Mouse (Mus musculus) urinary bladder, adult 18-20 months (tissue): ENCODE results near the gene Csrnp1.

Source experiments
- DNase-seq, 2 experiments: peaks; one replicate each; pipeline ENCODE4 v3.0.0; 2022; ENCODE audit warnings: low spot score in 2 of 2, mixed read lengths in 2 of 2

Csrnp1 gene

DNA sequence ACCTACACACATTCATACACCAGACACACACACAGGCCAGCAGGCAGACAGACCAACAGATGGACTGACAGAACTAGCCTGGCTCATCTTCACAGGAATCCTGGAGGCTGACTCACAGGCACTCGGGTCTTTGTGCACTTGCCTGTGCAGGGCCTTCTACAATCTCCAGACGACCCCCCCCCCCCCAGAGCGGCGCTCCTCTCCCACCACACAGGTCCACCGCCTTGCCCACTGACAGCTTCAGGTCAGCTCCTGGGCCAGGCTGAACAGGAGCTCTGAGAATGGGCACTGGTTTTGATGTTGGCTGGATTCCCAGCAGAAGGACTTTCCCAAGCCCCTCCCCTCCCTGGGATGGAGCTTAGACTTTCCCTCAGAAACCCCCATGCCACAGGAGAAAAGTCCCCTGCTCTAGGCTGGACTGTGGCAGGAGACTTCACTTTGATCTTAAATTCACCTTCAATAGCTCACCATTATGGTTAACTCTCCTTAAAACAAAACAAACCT, 6.8 kb downstream of the Csrnp1 start:
- no peak for DNase-seq

DNA sequence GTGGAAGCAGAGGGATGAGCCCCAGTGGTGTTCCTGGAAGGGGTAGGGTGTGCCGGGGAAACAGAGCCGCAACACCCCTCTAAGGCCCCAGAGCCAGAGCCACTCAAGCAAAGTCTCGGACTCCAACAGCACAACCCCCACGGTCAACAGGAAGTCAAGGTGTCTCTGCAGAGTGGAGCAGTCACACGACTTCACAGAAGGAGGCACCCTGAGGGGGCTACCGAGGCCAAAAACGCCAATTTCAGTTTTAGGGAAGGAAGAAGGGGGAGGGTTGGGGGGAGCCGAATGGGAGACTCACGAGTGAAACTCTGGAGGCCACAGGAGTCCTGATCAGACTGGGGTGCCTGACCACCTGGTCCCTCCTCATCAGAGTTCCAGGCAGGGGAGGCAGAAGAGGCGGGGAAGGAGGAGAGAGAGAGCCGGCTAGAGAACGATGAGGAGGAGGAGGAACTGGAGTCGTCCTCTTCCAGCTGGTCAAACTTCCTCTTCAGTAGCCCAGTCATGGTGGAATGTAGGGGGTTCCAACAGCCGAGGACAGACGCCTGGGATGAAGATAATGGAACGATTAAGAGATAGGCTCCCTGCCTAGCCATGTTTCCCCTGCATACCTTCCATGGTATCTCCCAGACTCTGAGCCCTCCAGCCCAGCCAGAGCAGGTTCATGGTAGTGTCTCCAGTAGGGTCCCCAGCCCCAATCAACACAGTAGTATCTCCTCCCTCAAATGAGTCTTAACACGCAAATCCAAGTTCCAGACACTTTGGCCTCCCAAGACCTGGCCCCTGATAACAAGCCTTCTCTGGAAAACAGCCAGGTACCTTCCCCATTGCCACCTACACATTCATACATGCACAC, 7.5 kb downstream of the Csrnp1 start:
- no peak for DNase-seq

DNA sequence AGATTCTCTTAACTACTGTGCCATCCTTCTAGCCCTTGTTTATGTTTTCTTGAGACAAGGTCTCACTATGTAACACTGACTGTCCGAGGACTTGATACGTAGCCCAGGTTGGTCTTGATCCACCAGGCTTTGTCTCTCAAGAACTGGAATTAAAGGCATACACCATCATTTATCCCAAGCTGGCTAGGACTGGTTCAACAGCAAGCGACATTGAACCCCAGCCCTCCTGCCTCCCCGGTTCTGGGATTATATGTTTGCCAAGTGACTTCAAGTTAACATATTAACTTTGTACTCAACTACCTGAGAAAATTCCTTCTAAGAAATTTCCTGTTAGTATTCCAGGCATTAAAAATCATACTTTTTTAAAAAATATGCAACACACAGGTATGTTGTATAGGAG, 9.2 kb downstream of the Csrnp1 start:
- DNase-seq: no peak

DNA sequence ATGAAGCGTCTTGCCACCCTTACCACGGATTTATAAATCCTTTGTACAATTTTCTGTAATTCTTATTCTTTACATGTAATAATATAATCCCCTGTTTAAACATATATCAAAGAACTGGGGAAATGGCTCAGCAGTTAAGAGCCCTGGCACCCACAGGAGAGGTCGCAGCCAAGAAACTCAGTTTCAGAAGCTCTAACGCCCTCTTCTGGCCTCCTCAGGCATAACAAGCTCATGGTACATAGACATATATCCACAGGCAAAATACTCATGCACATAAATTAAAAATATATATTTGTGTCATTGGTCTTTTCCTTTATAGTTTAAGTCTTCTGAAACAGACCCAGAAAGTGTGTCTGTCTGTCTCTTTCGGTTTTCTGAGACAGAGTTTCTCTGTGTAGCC, 9.8 kb downstream of the Csrnp1 start:
- no peak for DNase-seq

DNA sequence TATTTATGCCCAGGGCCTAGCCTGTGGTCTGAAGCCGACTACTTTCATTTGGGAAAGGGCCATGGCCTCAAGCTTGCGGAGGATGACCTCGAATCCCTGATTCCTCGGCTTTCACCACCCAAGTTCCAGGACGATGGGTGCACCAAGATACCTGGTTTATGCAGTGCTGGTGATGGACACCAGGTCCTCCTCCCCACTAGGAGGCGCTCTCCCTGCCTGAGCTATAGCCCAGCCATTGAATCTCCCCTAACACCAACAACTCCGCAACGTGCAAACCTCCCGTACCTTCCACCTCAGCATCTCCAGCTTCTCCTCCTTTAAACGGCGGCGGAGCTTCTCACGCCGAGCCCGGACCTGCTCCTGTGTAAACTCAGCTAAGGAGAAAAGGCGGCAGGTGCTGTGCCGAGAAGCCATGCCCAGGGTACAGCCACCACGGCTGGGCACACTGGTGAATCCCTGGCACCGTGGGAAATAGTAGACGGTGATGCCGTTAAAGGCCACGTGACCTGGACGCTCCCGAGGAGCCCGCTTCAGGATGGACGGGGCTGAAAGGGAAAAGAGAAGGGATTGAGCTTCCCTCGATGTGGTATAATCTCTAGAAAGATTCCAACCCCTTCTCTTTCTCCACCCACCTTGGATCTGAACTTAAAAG, 10.5 kb downstream of the Csrnp1 start:
- DNase-seq: no peak

DNA sequence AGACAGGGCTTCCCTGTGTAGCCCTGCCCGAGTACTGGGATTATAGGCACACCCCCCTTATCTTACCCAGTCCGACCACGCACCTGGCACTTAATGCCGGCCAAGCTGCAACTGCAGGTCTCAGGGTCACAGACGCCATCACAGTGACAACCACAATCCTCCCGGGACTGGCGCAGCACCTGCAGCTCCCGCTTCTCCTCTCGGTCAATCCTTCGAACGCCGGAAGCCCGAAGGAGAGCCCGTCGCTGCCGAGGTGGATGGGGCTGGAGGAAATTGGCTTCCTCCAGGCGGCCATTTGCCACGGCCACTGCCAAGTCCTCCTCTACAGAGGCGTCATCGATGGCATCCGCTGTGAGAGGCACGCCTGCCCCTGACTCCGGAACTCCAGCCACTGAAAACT, 11.2 kb downstream of the Csrnp1 start:
- DNase-seq: no peak

DNA sequence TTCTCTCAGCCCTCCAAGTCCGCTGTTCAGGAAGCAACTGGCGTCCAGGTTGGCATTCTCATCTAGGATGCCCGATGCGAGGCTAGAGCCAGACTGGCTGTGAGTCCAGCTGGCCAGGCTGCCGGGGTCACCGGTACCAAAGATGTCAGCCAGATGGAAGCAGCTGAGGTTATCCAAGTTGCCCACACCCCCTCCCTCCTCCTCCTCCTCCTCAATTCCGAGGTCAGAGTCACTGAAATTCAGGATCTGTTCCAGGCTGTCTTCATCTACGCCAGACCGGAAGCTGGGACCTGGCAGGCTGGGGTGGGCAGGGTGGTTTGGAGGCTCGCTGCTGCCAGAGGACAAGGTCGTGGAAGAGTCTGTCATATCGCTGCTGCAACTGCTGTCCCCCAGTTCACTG, 11.9 kb downstream of the Csrnp1 start:
- no peak for DNase-seq

DNA sequence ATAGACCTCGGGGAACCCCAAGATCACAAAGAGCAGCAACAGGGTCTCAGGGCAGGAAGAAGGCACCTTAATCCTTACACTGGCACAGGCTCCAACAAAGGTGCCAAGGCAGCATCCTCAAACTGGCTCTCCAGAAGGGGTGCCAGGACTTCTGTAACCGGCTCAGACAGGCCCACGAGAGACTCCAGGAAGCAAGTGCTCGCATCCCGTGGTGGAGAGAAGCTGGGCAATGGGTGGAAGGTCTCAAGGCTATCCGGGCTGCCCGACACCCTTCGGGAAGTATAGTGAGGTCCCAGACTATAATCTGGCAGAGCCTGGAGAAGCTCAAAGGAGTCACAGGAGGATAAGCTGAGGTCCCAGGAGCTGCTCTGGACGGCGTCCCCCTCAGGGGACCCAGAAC, 12.3 kb downstream of the Csrnp1 start:
- DNase-seq: no peak

DNA sequence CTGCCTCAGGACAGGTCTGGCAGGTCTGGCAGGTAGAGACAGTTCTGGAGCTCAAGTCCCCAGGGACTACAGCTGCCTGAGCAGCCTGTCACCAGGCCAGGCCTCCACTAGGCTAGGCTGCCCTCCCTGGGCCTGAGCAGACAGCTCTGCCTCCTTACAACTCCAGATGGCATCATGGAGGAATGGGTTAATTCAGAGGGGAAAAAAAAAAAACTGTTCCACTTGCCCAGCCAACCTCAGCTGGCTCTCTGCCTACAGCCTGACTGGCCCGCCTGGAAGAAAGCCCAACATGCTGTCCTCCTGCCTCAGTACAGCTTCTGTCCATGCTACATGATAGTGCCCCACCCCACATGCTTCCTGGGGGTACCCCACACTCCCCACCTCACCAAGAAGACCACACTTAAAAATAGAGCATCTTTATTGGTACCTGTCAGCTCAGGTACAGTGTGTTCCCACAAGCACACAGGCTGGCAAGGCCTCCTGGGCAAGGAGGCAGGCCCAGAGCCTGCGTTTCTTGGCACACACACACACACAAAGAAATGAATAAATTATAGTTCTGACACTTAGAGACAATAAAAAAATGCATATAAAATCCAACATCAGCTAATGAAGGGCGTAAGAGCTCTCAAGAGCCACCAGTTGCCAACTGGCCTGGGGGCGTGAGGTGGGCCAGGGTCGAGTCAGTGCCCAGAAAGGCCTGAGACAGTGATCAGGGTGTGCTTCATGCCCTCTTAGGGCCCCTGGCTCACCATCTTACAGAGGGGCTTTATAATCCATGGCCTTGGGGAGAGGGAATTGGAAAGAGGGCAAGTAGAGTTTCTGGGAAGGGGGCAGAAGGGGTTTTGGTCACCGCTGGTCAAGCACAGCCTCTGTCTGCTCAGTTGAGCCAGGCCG, 13.4 kb downstream of the Csrnp1 start:
- peak in 1 of 2 experiments; percentile 70 for DNase-seq

DNA sequence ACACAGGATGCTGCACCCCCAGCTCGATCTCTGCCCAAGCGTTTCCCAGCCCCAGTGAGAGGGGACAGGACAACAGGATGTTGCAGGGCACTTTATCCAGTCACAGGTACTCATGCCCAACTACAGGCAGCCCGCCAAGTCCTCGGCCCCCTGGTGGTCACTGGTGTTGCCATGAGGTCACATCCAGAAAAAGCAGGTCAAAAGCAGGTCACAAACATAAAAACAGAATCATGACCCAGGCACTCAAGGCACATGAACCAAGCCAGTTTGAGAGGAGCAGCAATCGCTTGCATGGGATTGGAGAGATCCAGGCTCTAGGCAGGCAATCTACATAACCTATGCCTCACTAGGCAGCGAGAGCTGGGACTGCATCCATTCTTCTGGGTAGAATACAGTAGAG, 14.2 kb downstream of the Csrnp1 start:
- peak; percentile 45 to 71 for DNase-seq

DNA sequence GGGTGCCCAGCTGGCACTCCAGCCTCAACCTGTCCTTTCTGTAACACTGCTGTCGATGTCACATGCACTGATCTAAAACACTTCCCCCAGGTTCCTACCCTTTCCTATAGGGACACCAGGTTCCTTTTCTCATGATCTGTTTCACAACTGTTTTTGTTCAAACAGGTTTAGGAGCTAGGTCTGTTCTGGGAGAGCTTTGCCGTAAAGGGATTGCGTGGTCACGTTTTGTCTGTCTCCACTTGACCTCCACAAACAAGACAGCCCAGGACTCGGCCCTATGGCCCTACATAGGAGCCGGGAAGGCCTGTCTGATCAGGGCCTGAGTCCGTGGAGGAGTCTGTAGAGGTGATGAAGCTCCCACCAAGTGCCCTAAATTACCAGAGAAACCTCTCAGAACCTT, 14.6 kb downstream of the Csrnp1 start:
- no peak for DNase-seq

DNA sequence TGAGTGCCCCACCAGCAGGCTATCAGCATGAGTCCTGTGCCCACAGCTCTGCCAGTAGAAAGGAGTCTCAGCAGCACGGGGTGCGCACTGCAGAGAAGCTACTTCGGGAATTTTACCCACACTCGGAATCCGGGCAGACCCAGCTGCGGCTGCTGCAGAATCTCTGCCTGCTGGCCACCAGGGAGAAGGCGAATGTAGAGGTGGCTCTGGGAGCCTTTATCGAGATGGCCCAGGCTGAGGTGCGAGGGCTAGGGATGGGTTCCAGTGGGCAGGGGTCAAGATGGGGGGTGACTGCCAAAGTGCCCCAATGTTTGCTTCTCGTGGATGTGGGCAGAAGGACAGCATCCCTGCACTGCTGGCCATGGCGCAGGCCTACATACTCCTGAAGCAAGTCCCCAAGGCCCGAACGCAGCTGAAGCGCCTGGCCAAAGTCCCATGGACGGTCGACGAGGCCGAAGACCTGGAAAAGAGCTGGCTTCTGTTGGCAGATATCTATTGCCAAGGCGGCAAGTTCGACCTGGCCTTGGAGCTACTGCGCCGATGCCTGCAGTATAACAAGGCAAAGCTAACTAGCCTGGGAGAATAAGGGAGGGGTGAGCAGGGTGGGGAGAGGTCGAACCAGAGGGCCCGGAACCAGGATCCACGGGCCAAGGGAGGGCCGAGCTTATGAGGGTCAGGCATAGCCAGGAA, 18.1 kb downstream of the Csrnp1 start:
- DNase-seq: no peak

DNA sequence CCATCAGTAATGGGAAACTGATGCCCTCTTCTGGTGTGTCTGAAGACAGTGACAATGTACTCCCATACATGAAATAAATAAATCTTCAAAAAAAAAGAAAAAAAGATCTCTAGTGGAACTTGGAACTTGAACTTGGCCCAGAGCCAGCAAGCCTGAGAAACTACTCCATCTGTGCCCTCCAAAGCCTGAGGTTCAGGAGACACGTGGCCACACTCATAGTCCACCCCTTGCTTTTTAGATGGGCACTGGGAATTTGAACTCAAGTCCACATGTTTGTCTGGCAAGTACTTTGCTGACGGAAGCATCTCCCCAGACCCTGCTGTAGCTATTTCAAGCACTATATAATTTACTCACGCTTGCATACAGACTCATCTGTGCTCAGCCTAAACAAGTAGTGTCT, 19.3 kb downstream of the Csrnp1 start:
- no peak for DNase-seq

DNA sequence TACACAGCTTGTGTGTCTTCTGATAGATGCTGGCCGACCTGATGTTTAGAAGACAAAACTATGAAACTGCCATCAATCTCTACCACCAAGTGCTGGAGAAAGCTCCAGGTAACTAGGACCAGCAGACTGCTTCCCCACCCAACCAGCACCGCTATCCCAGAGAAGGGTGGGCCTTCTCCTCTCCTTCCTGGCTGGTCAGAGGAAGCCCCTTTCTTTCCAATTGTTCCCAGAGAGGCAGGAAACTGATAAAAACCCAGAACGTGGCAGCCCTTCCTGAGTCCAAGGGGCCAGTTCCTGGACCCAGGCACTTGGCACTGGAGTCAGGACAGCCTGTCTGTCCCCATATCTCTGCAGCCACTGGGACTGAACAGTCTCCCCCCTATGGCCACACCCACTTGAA, 20.3 kb downstream of the Csrnp1 start:
- DNase-seq: no peak

DNA sequence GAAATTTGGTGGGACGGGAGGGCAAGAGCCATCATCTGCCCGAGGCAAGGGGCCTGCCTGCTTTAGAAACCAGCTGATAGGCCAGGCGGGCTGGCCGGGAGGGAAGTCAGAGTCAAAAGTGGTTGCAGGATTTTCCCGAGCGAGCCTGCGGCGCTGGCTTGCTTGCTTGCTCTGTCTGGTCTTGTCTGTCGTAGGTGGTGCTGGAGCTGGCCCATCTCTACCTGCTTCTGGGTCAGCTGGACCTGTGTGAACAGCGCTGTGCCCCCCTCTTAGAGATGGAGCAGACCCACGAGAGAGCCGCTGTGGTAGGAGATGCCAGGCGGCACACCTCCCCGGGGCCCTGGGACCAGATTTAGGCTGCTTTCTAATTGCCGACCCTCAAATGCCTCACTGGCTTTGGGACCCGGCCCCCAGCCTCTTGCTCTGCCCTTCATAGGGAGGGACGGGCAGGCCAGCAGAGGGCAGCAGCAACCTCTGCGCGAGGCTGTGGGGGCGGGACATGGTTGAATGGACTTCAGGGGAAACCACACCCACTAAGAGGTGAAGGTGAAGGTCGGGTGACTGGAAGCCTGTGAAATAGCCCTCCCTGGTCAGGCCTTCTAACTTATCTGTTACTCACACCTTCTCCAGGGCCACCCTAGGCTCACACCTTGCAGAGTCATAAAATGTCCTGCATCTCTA, 21.3 kb downstream of the Csrnp1 start:
- DNase-seq: peak; percentile 62 to 63

DNA sequence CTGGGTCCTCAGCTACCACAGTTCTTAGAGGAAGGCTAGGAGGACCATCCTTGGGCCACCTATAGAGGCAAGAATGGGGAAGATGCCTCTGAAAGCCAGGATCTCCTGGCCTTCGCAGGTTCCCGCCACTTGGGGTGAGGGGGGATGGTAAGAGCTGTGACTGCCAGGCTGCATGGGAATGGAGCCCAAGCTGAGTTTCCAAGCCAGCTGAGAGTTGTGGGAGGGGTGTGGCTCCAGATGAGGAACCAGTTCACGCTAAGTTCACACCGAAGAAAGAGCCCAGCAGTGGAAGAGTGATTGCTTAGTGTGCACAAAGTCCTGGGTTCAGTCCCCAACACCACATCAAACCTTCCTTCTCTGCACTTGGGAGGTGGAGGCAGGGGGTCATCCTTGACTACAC, 22.2 kb downstream of the Csrnp1 start:
- no peak for DNase-seq

DNA sequence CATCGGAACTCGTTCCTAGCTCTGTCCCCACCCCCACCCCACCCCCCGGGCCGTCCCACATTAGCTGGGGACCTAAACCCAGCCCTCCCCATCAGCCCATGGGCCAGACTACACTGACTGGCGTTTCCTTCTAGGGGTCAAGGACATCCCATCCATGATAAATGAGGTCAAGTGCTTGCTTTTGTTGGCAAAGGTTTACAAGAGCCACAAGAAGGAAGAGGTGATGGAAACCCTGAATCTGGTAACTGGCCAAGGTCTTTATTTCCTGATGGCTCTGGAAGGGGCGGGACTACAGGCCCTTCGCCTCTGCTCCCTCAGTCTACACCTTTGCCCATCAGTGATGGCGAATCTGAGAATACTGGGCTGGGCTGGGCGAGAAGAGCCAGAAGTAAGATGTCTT, 25.6 kb downstream of the Csrnp1 start:
- no peak for DNase-seq

DNA sequence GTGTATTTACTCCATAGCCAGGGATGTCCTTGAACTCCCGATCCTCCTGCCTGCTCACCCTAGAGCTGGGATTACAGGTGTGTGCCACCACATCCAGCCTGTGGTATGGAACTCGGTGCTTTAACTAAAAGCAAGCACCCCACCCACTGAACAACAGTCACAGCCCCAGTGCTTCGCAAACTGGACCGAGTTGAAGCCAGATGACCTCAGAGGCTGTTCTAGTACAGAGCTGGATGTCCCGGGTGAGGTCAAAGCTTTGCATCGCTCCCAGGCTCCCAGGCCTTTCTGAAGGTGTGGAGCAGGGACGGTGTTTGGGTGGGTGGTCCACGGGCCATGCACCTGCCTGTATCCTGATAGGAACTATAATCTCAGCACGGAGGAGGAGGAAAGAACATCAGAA, 33.1 kb downstream of the Csrnp1 start:
- no peak for DNase-seq

DNA sequence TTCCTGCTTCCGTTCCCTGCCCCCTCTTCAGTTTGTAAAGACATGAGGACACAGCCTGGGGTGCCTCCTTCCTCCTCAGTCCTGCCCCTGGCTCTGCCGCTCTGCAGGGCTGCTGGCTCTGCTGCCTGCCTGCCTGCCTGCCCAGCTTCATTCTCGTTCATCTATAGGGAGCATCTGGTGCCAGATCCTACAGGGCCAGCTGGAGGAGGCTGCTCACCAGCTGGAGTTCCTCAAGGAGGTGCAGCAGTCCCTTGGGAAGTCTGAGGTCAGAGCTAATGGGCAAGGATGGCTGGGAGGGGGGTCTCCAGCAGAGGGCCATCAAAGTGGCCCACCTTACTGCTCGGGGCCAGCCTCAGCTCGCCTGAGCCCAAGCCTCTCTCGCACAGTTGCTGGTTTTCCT, 34.0 kb downstream of the Csrnp1 start:
- no peak for DNase-seq

DNA sequence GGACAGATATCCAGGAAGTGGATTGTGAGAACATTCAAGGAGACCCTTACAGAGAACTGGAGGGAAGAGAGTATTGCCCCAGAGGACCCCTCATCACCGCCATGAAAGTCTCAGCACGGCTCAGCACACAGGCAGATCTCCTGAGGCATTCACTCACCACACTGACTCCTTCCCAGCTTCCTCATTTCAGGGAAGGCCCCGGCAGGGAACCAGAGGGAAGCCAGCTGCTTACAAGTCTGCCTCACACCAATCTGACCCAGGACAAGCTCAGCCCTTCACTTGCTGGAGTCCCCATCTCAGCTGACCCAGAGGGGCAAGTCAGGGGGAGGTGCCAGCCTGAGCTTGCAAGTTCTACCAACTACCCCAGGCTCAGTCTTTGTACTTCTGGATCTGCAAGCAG, 35.7 kb downstream of the Csrnp1 start:
- no peak for DNase-seq
